Mouse (Mus musculus): ENCODE measurements around the gene Rapsn. TPM values are rescaled to one million over a fixed set of nuclear protein-coding genes. Genes with fewer than 3 reads are reported as not detected.
A peak's percentile ranks its signal among the peaks of the same experiment; 100 is the strongest.

The Rapsn gene
- polyA plus RNA-seq, 1 experiment = 7.0 TPM

DNA sequence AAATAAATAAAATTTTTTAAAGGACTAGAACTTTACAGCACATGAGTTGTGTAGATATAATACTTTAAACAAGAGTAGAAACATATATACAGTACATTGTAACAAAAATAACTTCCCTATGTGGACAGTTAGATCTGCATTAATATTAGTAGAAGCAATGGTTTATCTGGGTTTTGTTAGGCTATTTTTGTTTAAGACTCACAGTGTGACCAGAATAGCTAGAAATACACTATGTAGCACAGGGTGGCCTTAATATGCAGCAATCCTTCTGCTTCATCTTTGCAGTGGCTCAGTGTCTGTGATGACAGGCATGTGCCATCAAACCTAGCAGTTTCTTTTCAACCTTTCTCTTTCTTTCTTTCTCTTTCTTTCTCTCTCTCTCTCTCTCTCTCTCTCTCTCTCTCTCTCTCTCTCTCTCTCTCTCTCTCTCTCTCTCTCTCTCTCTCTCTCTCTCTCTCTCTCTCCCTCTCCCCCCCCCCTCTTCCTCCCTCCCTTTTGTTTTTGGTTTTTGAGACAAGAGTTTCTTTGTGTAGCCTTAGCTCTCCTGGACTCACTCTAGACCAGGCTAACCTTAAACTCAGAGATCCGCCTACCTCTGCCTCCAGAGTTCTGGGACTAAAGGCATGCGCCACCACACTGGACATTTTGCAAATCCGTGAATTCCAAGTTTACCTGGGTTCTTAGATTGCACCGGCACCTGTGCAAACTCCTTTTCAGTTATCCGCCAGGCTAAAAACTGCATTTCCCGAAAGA is 17.9 kb downstream of the Rapsn start:
- TF ChIP-seq CTCF (conservative IDR thresholded peaks at IDR 0.05; ENCODE audit: insufficient read depth, insufficient read length, low read depth, low read length) (no peak), POLR2A (IDR thresholded peaks at IDR 0.05; ENCODE audit: low read depth, low read length) (no peak)
- WGBS = 0% methylated on average over 6 of the region's 6 CpGs
- H3K36me3 ChIP-seq (ENCODE audit: control insufficient read depth, insufficient read depth, low read length) = peaks cover 3% of the 10 kb centered on the region
- DNase-seq = no peak
- H3K4me1 ChIP-seq (ENCODE audit: control insufficient read depth, insufficient read depth, low read length) = peaks cover 5% of the 10 kb centered on the region
- peak overlapping the region; percentile 55 for H3K27ac ChIP-seq (ENCODE audit: insufficient read depth, low read depth, low read length)
- H3K27me3 ChIP-seq (replicated peaks; ENCODE audit: control insufficient read depth, insufficient read depth, low read length) = no peaks in the 10 kb centered on the region
- H3K4me3 ChIP-seq (ENCODE audit: insufficient read depth, low read depth, low read length) = peak overlapping the region; percentile 87

DNA sequence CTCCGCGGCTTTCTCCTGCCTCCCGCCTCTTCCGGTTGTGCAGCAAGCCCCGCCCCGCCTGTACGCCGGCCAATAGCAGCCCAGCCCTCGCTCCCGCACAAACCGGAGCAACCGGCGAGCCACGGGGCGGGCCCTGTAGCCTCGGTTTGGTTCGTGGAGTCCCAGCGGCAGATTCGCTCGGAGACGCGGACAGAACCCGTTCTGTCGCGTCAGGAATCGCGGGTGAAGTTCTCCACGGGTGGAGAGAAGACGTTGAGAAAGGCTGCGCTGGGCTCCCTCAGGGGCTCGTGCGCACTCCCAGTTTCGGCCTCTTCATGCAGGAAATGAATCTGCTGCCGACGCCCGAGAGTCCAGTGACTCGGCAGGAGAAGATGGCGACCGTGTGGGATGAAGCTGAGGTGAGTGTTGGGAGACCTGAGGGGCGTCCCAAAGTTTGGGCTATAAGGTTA is 18.5 kb downstream of the Rapsn start, which contains the start of gene Psmc3:
Gene Psmc3 (plus strand): TSS at position 76 of the 449 bp plus-strand sequence.
- peaks cover 5% of the 10 kb centered on the region for H3K4me1 ChIP-seq (ENCODE audit: control insufficient read depth, insufficient read depth, low read length)
- peaks cover 3% of the 10 kb centered on the region for H3K36me3 ChIP-seq (ENCODE audit: control insufficient read depth, insufficient read depth, low read length)
- H3K4me3 ChIP-seq (ENCODE audit: insufficient read depth, low read depth, low read length) = peak within 1 kb of the TSS; percentile 87
- TF ChIP-seq POLR2A (IDR thresholded peaks at IDR 0.05; ENCODE audit: low read depth, low read length) (peak; percentile 42), CTCF (conservative IDR thresholded peaks at IDR 0.05; ENCODE audit: insufficient read depth, insufficient read length, low read depth, low read length) (no peak)
- H3K27me3 ChIP-seq (replicated peaks; ENCODE audit: control insufficient read depth, insufficient read depth, low read length) = no peaks in the 10 kb centered on the region
- peak; percentile 98 for DNase-seq
- WGBS = under 1% methylated on average over 40 of the region's 40 CpGs
- H3K27ac ChIP-seq (ENCODE audit: insufficient read depth, low read depth, low read length) = peak within 1 kb of the TSS; percentile 99

DNA sequence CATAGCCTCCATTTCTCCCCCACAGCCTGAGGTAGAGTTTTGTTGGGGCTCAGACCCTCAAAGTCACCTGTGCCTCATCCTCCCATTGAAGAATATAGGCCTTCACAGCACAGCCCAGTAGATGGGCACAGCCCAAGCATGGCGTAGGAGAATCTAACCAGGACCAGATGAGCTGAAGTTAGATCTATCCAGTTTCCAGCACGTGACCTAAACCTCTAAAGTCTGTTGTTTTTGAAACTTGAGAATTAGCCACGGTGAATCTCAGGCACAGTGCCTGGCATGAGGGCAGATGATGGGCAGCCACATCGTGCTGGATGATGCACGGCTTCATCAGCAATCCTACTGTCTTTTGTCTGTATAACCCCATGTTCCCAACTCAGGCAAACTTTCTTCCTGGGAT is 23.0 kb downstream of the Rapsn start:
- 53% methylated on average over 5 of the region's 5 CpGs for WGBS
- peaks cover 3% of the 10 kb centered on the region for H3K36me3 ChIP-seq (ENCODE audit: control insufficient read depth, insufficient read depth, low read length)

DNA sequence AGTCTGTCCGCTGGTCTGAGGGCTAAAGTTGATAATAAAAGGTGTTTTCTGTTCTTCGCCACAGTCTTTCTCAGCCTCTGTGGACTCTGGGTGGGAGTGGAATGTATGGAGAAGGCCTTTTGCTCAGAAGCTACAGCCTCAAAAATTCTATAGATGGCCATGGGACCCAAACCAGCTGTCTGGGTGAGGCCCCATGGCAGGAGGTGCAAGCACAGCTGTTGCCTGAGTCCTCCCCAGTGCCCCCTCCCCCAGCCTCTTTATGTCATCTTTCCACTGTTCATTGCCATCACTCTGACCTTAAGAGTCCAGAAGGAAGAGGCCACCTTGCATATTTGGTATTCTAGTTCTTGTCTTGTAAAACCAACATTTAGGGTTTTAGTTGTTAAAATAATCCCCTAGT is 24.0 kb downstream of the Rapsn start:
- Histone ChIP-seq H3K4me1 (ENCODE audit: control insufficient read depth, insufficient read depth, low read length) (peaks cover 5% of the 10 kb centered on the region), H3K27me3 (replicated peaks; ENCODE audit: control insufficient read depth, insufficient read depth, low read length) (no peaks in the 10 kb centered on the region), H3K4me3 (ENCODE audit: insufficient read depth, low read depth, low read length) (no peak overlapping the region), H3K27ac (ENCODE audit: insufficient read depth, low read depth, low read length) (no peak overlapping the region), H3K36me3 (ENCODE audit: control insufficient read depth, insufficient read depth, low read length) (peaks cover 3% of the 10 kb centered on the region)
- no peak for DNase-seq
- WGBS = 98% methylated on average over 2 of the region's 2 CpGs
- no peak for TF ChIP-seq CTCF (conservative IDR thresholded peaks at IDR 0.05; ENCODE audit: insufficient read depth, insufficient read length, low read depth, low read length)
- TF ChIP-seq POLR2A (IDR thresholded peaks at IDR 0.05; ENCODE audit: low read depth, low read length) = no peak

More for the DNA sequence above, 23.0 kb downstream of the Rapsn start:
- no peak for TF ChIP-seq POLR2A (IDR thresholded peaks at IDR 0.05; ENCODE audit: low read depth, low read length)
- TF ChIP-seq CTCF (conservative IDR thresholded peaks at IDR 0.05; ENCODE audit: insufficient read depth, insufficient read length, low read depth, low read length) = no peak
- Histone ChIP-seq H3K27me3 (replicated peaks; ENCODE audit: control insufficient read depth, insufficient read depth, low read length) (no peaks in the 10 kb centered on the region), H3K4me3 (ENCODE audit: insufficient read depth, low read depth, low read length) (no peak overlapping the region), H3K4me1 (ENCODE audit: control insufficient read depth, insufficient read depth, low read length) (peaks cover 5% of the 10 kb centered on the region), H3K27ac (ENCODE audit: insufficient read depth, low read depth, low read length) (no peak overlapping the region)
- no peak for DNase-seq

DNA sequence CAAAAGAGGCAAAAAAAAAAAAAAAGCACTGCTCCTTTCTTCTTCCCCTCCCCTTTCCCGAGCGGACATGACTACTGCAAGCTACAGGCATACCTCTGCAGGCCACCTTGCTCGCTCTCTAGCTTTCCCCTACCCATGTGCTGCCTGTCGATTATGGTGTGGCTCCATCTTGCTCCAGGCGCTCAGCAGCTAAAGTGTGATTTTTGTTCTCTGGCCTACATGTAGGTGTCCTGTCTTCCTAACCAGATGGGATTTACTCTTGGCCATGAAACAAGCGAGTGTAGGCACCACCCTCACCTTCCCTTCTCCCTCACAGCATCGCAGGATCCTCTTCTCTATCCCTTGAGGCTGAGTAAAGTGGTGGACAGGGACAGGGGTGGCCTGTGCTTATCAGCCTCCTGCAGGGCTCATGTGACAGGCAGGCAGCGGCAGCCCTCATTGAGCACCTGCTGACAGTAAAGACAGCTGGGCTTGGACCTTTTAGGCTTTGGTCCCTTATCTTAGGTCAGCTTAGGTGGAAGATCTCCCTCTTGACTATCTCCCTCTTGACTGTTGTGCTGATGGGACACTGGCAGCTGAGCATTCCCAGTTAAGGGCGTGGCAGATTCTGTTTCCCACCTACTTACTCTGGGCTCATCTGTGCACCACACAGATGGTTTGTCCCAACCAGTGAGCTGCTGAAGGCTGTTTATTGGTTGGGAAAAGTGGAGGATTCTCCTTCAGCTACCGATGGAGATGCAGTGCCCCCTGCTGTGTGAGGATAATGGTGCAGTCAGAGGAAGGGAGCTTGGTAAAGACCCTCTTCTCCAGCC is 25.3 kb downstream of the Rapsn start:
- Histone ChIP-seq H3K27ac (ENCODE audit: insufficient read depth, low read depth, low read length) (peak overlapping the region; percentile 7; the same call in 1 of the 2 replicates), H3K4me1 (ENCODE audit: control insufficient read depth, insufficient read depth, low read length) (no peaks in the 10 kb centered on the region), H3K4me3 (ENCODE audit: insufficient read depth, low read depth, low read length) (no peak overlapping the region), H3K36me3 (ENCODE audit: control insufficient read depth, insufficient read depth, low read length) (peaks cover 3% of the 10 kb centered on the region), H3K27me3 (replicated peaks; ENCODE audit: control insufficient read depth, insufficient read depth, low read length) (no peaks in the 10 kb centered on the region)
- peak; percentile 40 for DNase-seq
- 80% methylated on average over 10 of the region's 10 CpGs for WGBS
- TF ChIP-seq POLR2A (IDR thresholded peaks at IDR 0.05; ENCODE audit: low read depth, low read length) (no peak), CTCF (conservative IDR thresholded peaks at IDR 0.05; ENCODE audit: insufficient read depth, insufficient read length, low read depth, low read length) (peak; percentile 72)

DNA sequence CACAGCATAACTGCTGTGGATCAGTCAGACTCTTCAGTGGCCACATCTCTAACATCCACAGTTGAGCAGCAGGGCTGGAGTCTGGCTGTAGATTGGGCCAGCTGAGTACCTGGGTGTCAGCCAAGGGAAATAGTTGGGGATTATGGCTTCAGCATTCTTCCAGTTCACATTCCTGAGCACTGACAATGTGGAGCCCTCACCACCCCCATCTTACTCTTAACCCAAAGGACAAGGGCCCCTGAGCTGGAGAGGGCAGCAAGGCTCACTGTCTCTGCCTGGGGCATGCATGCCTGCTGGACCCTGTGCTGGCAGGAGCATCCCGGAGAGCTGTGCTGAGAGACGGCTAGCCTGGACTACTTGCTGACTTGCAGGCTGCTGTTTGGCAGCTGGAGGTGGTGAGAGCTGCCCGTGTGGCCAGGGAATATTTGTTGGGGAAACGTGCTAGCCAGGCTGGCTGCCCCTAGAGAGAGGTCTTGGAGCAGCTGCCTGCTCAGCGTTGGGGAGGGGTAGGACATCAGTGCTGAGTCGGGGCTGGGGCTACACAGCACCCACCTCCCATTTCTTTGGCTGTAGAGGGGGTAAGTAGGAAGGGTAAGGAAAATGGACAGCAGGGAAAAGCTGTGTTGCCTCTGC is 26.5 kb downstream of the Rapsn start:
- H3K36me3 ChIP-seq (ENCODE audit: control insufficient read depth, insufficient read depth, low read length) = no peaks in the 10 kb centered on the region; the same call in 1 of the 2 replicates
- H3K27ac ChIP-seq (ENCODE audit: insufficient read depth, low read depth, low read length) = peak overlapping the region; percentile 7
- 37% methylated on average over 6 of the region's 6 CpGs for WGBS
- no peak overlapping the region for H3K4me3 ChIP-seq (ENCODE audit: insufficient read depth, low read depth, low read length)
- TF ChIP-seq CTCF (conservative IDR thresholded peaks at IDR 0.05; ENCODE audit: insufficient read depth, insufficient read length, low read depth, low read length) (no peak), POLR2A (IDR thresholded peaks at IDR 0.05; ENCODE audit: low read depth, low read length) (no peak)
- H3K27me3 ChIP-seq (replicated peaks; ENCODE audit: control insufficient read depth, insufficient read depth, low read length) = no peaks in the 10 kb centered on the region
- no peaks in the 10 kb centered on the region for H3K4me1 ChIP-seq (ENCODE audit: control insufficient read depth, insufficient read depth, low read length)
- peak; percentile 78 for DNase-seq
